Mouse (Mus musculus) kidney, adult 8-10 months (tissue): Measurements from ENCODE around the gene Wdtc1.

Experiments used
- DNase-seq, 2 experiments: peaks; one replicate each; pipeline ENCODE4 v3.0.0; 2022

Gene Wdtc1

DNA sequence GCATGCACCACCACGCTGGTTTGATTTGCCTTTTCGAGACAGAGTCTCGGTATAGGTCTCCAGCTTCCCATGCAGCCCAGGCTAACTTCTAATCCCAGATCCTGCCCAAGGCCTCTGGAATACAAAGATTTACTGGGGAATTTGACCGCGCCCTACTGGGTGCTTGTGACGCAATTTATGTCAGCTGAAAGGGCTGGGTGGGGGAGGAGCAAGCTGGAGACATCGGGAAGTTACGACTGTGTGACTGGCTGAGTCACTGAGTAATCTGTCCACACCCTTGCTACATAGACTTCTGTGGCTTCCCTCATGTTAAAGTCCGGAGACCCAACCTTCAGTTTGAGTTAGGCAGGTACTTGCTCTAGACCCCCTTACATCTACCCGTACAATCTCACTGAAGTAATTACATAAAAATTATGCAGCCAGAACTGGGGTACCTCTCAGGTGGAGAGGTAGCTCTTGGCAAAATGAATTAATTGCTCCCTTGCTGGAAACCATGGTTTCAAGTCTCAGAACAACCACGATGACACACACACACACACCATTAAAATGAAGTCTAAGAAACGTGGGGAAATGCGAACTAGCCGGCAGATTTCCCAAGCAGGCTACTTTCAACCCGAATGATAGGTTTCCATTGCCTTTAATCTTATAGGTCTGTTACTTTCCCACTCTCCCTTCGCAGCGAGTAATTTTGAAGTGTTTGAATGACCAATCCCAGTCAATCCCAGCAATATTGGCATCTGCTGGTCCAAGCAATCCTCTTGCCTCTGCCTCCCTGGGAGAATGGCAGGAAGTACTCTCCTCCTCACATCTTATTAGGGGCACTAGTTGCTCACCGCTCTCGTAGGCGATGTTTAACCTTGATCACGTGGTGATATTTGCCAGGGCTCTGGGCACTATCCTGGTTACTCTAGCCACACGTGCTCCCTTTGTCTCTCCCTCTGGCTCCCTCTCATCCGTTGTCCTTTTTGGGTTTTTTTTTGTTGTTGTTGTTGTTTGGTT, at the start of gene Wdtc1:
Gene Wdtc1, minus strand, starts transcription at position 115 of the 999 bp plus-strand sequence.
- no peak for DNase-seq

DNA sequence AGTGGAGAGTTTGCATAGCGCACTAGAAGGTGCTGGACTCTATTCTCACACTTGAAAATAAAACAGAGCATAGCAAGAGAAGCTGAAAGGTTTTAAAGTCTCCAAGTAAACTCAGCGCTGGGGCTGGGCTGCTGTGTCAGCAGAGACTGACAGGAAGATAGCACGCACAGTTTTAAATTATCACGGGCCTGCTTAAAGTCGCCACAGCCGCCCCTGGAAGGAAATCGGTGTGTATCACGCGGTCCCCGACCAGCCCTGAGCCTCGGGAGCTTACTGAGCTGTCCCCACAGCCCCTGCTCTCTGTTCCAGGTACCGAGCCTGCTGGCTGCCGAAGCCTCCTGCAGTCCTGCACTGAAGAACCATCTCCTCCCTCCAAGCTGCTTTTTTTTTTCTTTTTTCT, 48.7 kb upstream of the Wdtc1 start:
- no peak for DNase-seq

DNA sequence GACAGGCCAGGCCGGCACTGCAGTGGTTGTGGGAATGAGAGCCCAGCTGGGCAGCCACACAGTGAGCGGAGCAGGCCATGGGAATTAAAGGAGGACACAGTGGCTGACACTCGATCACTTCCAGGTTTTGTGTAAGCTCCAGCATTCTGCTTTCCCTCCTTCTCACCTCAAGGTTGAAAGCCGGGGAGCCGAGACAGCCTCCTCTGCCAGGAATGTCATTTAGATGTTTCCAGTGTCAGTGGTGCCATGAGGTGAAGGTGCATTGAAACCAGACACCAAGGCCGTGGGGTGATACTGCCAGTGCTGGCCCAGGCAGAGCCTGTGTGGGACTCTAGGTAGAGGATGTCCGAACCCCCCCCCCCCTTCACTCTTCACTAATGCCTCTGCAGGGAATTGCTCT, 46.8 kb upstream of the Wdtc1 start:
- DNase-seq: no peak

DNA sequence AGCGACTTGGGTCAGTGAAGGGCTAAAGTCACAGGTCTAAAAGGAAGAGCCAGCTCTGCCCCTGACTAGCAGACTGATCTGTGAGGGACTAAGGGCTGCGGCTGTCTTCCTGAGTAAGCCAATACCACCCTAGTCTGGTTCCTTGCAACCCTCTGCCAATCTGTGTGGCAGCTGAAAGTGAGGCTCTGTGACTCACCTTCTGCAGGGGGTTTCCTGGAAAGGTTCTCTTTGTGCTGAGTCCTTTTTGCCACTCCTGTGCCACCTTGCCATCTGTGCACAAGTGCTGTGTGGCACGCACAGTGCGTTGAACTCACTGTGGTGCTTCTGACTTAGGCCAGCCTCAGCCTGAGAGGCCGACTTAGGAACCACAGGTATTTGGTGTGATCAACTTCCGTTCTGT, 46.2 kb upstream of the Wdtc1 start:
- no peak for DNase-seq

DNA sequence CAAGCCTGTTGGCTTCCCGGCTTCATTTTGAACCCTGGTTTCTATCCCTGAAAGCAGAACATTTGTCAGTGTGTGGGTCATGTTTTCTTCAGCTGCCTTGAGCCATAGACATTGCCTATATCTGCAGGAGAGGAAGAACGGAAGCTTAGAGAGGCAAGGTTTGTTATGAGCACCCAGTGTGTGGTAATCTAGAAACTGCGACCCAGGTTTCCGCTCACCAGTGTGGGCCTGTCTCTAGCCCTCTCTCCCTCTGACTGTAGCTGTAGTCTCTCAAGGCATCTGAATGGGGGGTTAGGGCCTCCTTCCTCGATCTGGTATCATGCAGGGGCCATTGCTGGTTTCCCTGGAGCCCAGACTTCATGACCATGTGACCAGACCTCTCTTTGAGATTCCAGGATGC, 45.3 kb upstream of the Wdtc1 start:
- no peak for DNase-seq

DNA sequence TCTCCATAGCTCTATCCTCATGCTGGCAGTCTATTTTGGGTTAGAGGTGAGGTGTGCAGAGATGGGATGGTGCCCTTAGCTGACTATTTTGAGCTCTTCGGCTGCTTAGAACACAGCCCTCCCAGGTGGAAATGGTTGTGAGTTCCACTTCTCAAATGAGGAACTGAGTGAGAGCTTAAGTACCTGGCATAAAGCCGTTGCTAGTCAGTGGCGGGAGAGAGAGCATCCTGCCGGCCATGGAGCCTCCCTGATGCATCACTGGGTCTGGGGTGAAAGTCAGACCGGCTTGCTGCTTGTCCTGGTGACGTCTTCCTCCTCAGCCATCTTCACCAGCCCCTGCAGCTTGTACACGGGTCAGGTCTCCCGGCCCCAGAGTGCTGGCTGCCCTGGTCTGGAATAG, 44.7 kb upstream of the Wdtc1 start:
- no peak for DNase-seq

DNA sequence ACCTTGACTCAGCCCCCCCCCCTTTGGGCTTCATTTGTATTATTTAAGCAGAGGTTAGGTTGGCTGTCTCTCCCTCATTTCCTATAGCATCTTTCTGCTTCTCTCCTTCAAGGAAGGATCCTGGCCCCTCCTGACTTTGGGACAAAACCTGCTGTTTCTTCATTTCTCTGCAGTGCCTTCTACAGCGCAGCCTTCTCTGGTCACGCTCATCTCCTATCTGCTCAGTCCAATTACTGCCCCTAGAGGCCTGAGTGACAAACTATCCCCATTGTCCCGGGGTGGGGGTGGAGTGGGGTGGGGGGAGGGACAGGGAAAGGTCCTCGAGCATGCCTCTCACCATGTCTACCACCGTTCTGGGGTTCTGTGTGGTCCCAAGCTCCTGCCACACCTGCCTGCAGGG, 44.0 kb upstream of the Wdtc1 start:
- DNase-seq: no peak

DNA sequence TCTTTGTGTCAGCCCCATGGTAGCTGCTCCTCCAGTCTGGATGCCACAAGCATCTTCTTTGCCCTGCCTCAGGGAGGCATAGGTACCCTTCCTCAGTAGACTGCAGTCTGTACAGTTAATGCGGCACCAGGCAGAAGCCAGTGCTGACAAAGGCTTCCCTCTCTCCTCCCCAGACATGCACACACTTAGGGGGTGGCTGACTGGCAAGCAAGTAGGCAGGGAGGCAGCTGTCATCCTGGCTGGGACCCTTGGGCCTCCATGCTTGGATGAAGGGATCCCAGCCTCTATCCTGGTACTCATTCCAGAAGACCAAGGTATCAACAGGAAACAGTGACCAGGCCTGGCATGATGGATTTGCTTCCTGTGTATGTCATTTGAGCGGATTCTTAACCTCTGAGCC, 42.8 kb upstream of the Wdtc1 start:
- DNase-seq: no peak

DNA sequence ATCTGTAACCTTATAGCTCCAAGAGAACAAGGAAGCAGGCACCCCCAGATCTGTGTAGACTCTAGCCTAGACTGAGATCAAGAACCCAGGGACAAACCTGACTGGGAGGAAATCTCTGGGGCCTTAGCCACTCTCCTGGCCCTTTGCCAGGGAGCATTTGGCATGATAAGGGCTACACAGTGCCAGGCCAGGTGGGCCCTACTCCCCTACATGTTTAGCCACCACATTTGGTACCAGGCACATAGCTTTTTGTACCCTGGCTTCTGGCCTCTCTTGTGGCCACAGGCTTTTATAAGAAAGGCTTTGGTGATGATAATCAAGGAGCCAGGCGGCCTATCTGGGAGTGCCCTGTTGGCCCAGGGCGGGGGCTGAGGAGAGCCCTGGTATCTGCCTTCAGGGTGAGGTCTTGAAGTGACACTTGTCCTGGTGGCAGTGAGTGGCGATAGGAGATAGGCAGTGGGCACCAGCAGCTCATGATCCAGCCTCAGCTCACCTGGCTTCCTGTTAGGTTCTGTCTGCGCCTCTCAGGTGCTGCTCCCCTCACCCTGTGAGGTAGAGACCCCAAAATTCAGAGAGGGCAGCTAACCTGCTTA, 41.8 kb upstream of the Wdtc1 start:
- no peak for DNase-seq

DNA sequence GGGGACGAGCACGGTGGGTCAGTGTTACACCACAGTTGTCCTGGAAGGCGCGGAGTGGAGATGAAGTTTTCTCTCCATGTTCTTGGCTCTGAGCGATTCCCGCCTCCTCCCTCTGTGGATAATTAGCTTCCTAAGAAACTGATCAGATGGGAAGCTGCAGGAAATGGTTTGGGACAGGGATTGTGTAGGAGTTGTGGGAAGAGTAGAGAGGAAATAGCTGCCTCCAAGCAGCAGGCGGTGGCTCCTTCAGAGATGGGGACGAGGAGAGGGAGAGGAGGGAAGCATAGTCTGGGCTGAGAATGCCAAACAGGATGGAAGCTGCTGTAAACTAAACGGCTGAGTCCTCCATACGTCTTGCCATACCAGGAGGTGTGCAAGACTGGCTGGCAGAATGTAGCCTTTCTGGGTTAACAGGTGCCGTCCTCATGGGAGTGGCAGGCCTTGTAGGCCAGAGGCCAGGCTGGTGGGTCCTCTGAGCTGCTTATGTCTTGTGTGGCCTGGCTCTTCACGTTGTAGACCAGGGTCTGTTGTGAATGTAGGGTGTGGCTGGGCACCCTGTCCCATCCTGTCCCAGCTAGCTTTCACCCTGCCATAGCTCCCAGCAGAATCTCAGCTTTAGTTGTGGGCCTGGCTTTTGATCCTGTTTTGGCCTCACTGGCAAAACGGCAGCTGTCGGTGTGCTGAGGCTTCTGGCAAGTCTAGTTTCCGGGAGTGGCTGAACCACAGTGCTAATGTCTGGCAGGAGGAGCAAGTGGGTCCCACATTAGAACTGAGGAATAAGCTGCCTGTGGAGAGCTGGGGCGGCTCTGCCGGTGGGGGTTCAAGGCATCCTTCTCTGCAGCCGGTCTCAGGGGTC, 38.1 kb upstream of the Wdtc1 start:
- DNase-seq: no peak

DNA sequence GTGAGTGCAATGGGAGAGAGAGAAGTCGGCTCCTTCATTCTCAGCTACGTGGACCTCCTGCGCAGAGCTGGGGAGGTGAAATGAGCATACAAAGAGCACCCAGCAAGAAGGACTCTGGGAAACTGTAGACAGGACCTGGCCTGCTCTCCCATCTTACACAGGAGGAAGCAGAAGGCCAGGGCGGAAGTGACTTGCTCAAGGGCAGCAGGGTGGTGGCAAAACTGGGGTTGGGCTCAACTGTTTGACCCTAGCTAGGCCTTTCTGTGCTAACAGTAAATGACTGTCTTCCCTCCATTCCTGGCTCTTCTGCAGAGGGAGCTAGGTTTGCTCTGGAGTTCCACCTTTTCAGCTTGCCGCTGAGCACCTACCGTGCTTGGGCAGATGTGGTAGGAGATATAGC, 37.3 kb upstream of the Wdtc1 start:
- DNase-seq: no peak

DNA sequence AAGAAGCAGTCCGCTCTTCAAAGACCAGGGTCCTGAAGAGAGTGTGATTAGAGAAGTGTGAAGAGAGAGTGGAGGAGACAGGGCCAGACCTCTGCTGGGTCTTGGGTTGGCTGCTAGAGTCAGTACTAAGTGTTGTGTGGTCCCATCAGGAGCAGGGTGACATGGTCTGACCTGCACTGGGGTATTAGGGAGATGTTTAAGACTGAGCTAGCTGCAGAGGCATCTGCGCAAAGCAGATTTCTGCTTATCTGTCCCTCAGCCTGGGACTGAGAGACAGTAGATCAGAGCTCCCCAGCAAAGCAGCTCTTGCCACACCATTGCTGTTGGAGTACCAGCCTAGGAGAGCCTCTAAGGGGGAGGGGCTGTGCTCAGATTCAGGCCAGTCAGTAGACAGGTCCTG, 36.8 kb upstream of the Wdtc1 start:
- no peak for DNase-seq

DNA sequence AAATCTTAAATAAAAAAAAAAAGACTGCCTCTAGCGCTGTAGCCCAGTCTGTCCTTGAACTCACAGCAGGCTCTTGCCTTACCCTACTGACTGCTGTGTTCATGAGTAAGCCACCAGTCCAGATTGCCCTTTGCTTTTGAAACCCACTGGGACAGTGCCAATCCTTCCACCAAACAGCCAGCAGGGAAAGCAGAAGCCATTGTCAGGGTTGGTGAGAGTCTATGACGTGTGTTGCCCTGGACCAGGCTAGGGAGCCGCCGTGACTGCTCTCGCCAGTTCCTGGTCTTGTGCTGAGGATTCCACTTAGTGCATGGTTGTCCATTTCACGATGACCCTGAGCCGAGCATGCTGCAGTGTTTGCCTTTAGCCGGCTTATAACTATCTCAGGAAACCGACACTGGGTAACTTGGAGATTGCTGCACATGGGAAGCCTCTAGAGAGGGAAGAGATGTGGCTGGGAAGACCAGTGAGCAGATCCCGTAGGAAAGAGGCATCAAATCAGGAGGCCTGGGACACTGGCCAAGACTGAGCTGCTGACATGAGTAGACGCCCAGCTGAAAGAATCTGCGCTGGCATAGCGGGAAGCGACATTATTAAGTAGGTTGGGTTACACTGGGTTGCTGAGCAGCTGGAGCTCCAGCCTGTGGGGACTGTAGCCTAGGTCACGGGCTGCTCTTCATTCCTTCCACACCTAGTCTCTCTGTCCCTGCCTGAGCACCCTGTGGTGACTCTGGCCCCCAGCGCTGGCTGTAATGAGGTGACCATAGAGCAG, 35.7 kb upstream of the Wdtc1 start:
- no peak for DNase-seq

DNA sequence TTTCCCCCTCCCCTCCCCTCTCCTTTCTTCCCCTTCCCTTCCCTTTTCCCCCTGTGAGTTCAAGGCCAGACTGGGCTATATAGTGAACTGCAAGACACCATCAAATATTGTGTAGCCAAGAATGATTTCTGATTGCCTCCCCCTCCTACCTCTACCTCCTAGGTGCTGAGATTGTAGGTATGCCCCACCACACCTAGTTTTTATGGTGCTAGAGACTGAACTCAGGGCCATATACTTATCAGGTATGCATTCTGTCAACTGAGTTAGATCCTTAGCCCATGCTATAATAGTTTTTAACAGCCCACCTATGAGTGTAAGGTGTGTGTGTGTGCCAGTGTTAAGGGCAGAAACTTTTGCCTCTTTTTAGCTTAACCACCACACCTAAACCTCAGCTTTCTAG, 33.8 kb upstream of the Wdtc1 start:
- no peak for DNase-seq

DNA sequence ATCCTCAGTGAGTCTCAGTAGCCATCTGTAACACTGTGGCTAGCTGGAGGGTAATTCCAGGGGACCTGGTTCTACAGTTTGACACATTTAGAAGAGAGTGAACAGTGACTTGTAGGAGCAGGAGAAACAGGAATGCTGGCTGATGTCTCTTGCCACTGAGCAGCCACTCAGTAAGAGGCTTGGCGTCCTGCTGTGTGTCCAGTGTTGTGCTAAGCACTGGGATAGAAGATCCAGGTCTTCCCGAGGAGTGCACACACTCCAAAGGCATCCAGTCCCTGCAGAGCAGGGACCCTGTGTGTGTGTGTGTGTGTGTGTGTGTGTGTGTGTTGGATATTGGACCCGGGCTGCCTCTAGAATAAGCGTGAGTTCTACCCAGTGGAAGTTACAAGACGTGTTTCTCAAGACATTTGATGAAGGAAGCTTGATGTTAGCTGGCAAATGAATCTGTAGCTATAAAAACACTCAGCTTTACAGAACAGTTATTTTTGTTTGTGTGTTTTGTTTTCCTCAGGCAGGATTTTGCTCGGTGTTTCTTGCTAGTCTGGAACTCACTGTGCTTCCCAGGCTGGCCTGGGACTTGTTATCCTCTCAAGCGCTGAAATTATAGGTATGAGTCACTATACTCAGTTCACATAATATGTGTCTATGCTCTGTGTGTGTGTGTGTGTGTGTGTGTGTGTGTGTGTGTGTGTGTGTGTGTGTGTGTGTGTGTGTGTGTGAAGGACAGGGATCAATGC, 32.9 kb upstream of the Wdtc1 start:
- no peak for DNase-seq

DNA sequence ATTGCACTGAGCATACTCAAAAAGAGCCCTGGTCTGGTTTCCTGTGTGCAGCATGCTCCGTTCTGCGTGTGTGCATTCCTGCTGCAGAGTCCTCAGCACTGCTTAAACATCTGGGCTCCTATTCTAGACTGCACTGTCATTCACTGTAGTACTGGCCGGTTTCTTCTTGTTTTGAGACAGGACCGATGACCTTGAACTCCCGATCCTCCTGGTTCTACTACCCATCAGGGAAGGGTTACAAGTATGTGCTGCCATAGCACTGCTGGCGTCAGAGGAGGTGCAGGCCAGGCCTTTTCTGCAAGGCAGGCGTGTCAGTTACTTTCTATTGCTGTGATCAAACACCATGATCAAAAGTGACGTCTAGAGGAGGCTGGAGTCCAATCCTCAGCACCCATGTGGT, 27.9 kb upstream of the Wdtc1 start:
- no peak for DNase-seq

DNA sequence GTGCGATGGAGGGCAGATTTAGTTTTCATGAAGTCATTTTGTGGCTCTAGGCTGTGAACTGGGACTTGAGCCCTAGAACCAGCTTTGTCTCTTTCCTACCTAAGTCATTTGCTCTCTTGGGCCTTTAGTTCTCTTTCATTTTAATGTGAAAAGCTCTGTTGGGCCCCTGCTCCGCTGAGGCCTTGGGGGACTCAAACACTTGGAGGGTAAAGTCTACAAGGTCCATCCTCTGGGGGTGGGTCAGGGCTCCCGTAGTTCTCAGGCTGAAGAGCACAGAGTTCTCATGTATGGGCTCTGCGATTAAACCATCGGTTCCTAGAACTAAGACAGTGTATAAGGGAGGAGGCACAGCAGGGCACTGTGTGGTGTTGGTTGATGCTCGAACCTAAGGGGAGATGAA, 27.3 kb upstream of the Wdtc1 start:
- no peak for DNase-seq

DNA sequence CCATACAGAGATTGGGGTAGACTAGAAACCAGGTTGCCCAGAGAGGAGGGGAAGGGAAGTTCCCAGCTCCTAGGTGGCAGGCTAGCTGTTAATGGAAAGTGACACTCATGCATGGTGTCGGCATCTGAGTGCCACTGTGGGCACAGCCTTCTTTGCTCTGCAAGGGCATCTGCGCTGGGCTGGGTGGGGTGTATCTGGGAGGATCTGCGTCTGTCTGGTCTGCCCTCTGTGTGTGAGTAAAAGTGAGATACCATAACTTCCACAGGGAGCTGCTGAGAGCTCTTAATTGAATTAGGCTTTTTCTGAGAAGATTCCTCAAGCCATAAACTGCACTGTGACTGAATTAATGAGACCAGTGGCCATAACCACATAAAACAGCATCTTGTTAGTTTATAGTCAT, 26.6 kb upstream of the Wdtc1 start:
- DNase-seq: no peak

DNA sequence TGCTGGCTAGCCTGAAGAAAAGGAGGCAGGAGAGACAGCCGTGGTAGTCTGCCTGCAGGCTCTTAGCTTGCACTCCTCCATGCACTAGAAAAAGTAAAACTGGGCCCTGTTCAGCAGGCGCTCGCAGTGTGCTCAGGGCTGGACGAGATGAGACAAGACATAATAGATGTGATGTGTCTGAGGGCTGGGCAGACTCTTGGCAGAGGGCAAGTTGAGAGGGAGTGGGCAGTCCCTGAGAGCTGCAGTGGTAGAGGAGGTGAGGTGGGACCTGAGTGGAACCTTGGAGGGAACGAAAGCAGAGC, 25.7 kb upstream of the Wdtc1 start:
- DNase-seq: no peak

DNA sequence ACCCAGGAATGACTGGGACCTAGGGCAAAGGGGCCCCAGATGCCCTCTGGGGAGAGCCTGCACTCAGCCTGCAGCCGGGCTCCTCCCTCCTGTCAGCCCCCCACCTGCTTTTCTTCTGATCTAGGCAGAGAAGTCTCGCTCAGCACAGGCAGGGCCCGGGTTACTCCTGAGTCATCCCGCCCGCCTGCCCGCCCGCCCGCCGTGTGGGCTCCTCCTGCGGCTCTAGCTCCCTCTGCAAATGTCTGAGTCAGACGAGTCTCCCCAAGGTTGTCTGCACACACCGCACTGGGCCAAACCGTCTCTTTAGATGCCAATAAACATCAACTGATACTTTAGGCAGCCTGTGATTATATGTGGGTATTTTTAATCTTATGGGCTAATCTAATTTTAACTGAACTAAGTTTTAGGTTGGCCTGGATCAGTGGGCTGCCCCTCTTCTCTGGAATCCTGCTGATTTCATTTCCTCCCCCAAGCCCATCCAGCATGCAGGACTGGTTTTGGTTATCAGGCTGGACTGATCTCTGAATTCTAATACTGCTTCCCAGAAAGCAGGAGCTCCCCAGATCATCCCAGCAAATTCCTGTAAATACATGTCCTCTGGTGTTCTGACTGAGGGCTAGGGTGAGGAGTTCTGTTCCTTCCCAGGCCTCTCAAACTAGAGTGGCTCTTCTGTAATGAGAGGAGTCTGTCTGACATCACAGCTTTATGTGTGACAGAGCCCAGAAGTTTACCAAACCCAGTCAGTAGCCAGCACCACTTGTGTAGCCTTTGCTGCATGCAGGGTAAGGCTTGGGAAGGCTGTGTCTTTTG, 25.2 kb upstream of the Wdtc1 start:
- DNase-seq: no peak

DNA sequence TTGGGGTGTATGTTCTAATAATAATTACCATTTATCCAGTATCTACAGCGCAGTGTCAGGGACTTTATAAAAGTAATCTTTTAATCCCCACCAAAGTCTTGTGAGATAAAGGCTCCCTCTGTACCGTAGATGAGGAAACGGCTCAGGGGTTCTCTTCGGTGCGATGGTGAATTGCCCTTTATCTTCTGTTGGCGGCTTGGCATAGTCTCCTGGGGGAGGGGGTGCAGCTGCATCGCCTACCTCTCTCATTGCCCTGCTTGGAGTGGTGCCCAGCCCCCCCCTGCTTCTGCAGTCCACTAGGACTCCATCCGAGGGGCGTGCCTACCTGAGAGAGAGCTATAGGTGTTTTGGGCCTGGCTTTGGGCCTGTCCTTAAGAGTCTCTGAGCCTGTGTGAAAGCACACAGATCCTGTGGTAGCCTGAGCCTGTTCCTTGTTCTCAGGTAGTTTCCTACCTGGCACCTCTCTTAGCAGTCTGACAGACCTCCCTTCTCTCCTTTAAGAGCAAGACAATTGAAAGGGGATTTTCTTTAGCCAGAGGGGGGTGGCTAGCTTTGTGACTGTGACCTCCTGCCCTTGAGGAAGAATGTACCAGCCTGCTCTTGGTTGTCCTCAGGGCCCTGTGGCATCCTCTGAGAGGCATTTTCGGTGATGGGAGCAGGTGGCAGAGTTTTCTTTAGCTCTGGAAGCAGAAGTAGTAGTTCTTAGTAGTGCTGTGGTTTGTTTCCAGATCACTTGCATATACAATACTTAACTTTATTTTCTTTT, 22.7 kb upstream of the Wdtc1 start:
- DNase-seq: no peak
